7 mouse cellular contexts compared by ENCODE assay signal in genomic region chr13:62887712-62888441, GRCm38 (mm10). TPM values are rescaled to one million over a fixed set of nuclear protein-coding genes. Genes with fewer than 3 reads are reported as not detected.
DNase-seq lines count a peak whose midpoint lies in the region; ATAC-seq lines count a peak whose summit lies in the region.

Gene Fbp1, minus strand, starts transcription at chr13:62888282.

- no peaks in the 10 kb centered on the region for H3K36me3 ChIP-seq in forebrain, embryonic 16.5 days (ENCODE audit: control insufficient read depth, insufficient read depth)
- H3K36me3 ChIP-seq in midbrain, embryonic 16.5 days (ENCODE audit: control insufficient read depth, insufficient read depth, low read length): no peaks in the 10 kb centered on the region

- WGBS in forebrain, embryonic 16.5 days: 3% methylated on average over 29 of the region's 29 CpGs
- 4% methylated on average over 29 of the region's 29 CpGs for WGBS in midbrain, embryonic 16.5 days

- no peak for ATAC-seq in forebrain, embryonic 16.5 days
- peak; percentile 64 for ATAC-seq in midbrain, embryonic 16.5 days

- no peaks in the 10 kb centered on the region for H3K9me3 ChIP-seq in forebrain, embryonic 16.5 days (ENCODE audit: control insufficient read depth, low read length)
- no peaks in the 10 kb centered on the region; the same call in 1 of the 2 replicates for H3K9me3 ChIP-seq in midbrain, embryonic 16.5 days (replicated peaks; ENCODE audit: control insufficient read depth, low read length, poor library complexity, severe bottlenecking)

- H3K27ac ChIP-seq in forebrain, embryonic 16.5 days (ENCODE audit: low read length): no peak within 1 kb of the TSS
- no peak within 1 kb of the TSS for H3K27ac ChIP-seq in midbrain, embryonic 16.5 days (ENCODE audit: low read length)

- 0 out of 2 replicates have a peak within 1 kb of the TSS, but pooled peaks have one; percentile 29 for H3K9ac ChIP-seq in forebrain, embryonic 16.5 days (replicated peaks; ENCODE audit: low read depth, low read length)
- peak within 1 kb of the TSS; percentile 55 for H3K9ac ChIP-seq in midbrain, embryonic 16.5 days (ENCODE audit: low read depth, low read length)

- H3K4me1 ChIP-seq in forebrain, embryonic 16.5 days (replicated peaks; ENCODE audit: control insufficient read depth, insufficient read depth, low read length): 0 out of 2 replicates have a peak, but pooled peaks cover 4% of the 10 kb centered on the region
- H3K4me1 ChIP-seq in midbrain, embryonic 16.5 days (ENCODE audit: control insufficient read depth, insufficient read depth, low read length): peaks cover 3% of the 10 kb centered on the region; the same call in 1 of the 2 replicates

- peaks cover 16% of the 10 kb centered on the region for H3K27me3 ChIP-seq in forebrain, embryonic 16.5 days (replicated peaks; ENCODE audit: control insufficient read depth, insufficient read depth, low read length)
- H3K27me3 ChIP-seq in midbrain, embryonic 16.5 days (ENCODE audit: control insufficient read depth, insufficient read depth, low read depth, low read length): peaks cover 16% of the 10 kb centered on the region

- H3K4me3 ChIP-seq in forebrain, embryonic 16.5 days (replicated peaks; ENCODE audit: low read length): peak within 1 kb of the TSS; percentile 21; the same call in 1 of the 2 replicates
- H3K4me3 ChIP-seq in midbrain, embryonic 16.5 days (ENCODE audit: low read depth, low read length): peak within 1 kb of the TSS; percentile 37

- peak; percentile 29 for DNase-seq in urinary bladder, adult 2 months (ENCODE audit: low spot score)
- no peak for DNase-seq in urinary bladder, postnatal 4 days (ENCODE audit: low spot score in 2 of 2)
- DNase-seq in kidney, postnatal 4 days: peak; percentile 49 to 67
- no peak for DNase-seq in gastrocnemius, postnatal 4 days (ENCODE audit: low spot score in 2 of 2)
- no peak for DNase-seq in gastrocnemius, adult 8-10 months (ENCODE audit: low spot score in 2 of 2)

- H3K4me2 ChIP-seq in forebrain, embryonic 16.5 days (ENCODE audit: low read length): peak within 1 kb of the TSS; percentile 37
- H3K4me2 ChIP-seq in midbrain, embryonic 16.5 days (ENCODE audit: low read length): peak within 1 kb of the TSS; percentile 62

RNA-seq across cellular contexts. Expression of gene Fbp1, which starts in this region (rescaled TPM):
- polyA plus RNA-seq in urinary bladder, adult 2 months (2012; rRNA removed): 12.4 and 13.1 TPM in 2 replicates
- polyA plus RNA-seq in forebrain, embryonic 16.5 days (2015; fragmentation: Nextera tagmentation; extraction: Ambion mirVana): 0.21 TPM in 1 of 2 replicates, not detected in the other
- polyA plus RNA-seq in midbrain, embryonic 16.5 days (2015; fragmentation: Nextera tagmentation; extraction: Ambion mirVana): not detected in 2 replicates
- 1 to 10 TPM in 1 of 2 experiments, under 1 TPM in 1; 0.61 to 4.6 TPM for total RNA-seq in gastrocnemius, postnatal 4 days (2021)
- total RNA-seq in gastrocnemius, adult 8-10 months (2022): under 1 TPM in 1 of 4 experiments, not detected in 3; 0.78 TPM

Comparison
In these comparisons a context has a peak if more than half of its experiments do, and no peak if none do; other contexts are left out.
1. RNA of gene Fbp1 (polyA plus RNA-seq): 12.4 to 13.1 TPM in urinary bladder, adult 2 months; not detected in midbrain, embryonic 16.5 days and 0.21 TPM in forebrain, embryonic 16.5 days; every median in the first group is over 10 times any median in the second.
2. DNase-seq: peak in urinary bladder, adult 2 months (single experiment) and kidney, postnatal 4 days (2 of 2); none in urinary bladder, postnatal 4 days (0 of 2), gastrocnemius, postnatal 4 days (0 of 2) and gastrocnemius, adult 8-10 months (0 of 2).
3. Peak in ATAC-seq, H3K4me3 ChIP-seq, H3K9ac ChIP-seq and H3K4me2 ChIP-seq in midbrain, embryonic 16.5 days; RNA of the gene not detected or under 1 TPM.